Mouse (Mus musculus): ENCODE measurements around the gene Tcf20.

Tcf20 gene

DNA sequence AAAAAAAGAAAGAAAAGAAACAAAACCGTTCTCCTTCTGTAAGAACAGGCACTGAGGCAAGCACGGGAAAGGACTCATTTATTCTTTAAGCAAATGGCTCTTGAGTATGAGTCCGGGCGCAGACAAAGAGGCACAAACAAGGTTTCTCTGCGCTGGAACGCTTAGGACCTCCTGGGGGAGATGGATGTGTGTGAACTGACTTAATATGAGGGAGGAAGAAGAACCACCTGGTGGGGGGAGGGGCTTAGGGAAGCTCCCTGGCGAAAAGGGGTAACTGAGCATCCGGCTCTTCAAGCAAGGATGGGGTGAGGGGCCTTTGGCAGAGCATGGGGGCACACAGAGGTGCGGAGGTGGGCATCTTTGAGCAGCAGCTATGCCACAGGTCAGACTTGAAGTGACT lies 5.2 kb upstream of the Tcf20 start:
- no peak for DNase-seq (ENCODE audit: low read depth)

DNA sequence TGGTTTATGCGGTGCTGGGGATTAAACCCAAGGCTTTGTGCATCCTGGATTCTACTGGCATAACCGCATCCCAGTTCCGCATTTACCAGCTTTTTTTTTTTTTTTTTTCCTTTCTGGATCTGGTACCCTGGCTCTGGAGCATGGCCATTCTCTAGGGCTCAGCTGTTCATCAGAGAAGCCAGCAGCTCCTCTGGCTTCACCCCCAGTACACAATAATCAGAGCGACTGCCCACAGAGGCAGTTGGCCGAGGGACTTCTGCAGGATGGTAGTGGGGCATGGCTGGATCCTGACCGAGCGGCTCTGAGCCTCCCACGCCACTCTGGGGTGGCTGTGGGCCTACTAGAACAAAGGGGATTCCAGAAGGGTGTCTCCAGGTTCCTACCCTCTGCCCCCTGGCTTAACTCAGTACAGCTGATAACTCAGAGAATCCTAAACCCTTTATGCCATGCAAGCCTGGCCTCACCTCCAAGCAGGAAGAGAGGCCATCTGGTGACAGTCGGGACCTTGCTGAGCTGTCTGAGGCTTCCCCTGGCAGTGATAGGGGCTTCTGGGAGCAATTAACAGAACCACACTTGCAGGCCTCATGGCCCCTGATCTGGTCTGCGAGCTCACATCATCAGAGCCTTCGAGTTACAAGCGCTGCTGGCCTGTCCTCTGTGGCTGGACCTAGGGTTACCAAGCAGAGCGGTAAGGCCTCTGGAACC lies 4.6 kb upstream of the Tcf20 start:
- no peak for DNase-seq (ENCODE audit: low read depth)

DNA sequence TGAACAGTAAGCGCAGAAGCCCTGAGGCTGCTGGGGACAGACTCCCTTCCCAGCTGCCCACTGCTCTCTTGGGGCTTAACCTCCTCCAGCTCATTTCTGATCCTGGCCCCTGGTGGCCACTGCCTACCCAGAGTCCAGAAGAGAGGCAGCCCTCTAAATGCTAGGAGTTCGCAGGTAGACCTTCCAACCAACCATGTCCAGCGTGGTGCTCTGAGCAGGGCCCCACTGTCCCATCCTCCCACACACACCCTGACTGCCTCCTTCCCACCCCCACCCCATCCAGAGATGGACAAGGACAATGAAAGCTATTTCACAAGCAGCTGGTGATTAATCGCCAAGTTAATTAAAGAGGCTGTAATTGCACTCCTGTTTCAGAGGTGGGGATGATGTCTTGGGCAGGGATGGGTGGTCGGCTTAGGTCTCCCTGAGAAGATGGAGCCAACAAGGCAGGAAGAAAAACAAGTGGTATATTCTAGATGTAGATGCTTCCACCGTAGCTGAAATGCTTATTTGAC lies 1.6 kb upstream of the Tcf20 start:
- DNase-seq (ENCODE audit: low read depth), result no peak

DNA sequence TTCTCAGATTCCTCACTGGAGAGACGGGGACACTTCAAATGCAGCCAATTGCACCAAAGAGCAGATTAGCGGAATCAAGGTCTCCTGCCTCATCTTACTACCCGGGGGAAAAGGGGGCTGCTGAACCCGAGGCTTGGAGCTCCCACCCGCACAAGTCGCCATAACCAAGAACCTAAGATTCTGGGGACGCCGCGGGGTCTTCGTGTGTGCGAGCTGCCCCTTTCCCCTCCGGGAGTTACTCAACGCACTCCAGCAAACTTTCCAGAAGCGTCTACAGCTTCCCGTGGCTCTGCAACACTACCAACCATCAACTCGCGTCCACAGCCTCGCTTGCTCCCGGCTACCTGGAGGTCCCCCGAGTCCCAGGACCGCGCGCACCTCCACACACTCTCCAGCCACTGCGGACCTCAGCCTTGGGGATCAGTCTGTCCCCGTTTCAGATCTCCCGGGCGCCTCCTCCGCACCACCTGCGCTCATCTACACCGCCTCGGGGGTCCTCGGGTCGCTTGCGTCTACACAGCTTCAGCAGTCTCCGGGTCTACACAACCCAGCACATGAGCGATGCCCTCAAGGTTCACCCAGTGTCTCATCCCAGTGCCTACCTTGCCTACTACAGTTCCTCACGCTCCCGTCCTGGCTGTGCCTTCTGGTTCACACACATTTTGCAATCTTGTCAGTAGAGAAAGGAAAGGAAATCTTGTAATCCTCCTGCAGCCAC lies 499 bp downstream of the Tcf20 start:
- no peak for DNase-seq (ENCODE audit: low read depth)

DNA sequence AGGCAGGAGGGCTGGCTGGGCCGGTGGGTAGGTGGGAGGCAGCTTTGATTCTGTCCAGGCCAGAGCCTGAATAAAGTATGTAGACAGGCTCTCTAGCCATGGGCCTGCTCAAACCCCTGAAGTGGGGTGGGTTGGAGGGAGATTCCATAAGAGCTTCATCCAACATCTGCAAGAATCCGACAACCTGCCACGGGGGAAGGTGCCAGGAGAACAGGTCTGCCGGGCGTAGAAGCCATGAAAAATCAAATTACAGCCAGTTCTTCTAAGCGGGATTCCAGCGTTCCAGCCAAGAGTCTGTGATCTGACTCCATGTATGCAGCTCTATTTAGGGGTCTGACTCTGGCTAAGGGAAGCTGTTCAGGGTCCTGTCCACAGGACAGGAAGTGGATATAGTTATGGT lies 3.1 kb downstream of the Tcf20 start:
- DNase-seq (ENCODE audit: low read depth), result no peak

DNA sequence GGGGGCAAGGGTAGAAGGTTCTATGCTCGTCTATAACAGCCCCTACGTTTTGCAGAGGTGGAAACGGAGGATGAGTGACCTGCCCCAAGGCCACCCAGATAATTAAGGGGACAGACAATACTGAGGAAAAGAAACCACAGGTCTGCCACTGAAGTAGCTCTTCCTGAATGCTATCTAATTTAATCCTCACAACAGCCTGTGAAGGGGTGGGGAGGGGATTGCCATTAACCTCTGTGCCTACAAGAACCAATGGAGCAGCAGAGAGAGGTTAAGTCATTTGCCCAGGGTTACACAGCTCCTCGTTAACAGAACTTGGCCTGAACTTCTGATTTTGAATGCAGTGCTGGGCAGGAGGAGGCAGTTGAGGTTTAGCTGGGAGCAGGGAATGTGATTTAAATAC lies 3.6 kb downstream of the Tcf20 start:
- no peak for DNase-seq (ENCODE audit: low read depth)

DNA sequence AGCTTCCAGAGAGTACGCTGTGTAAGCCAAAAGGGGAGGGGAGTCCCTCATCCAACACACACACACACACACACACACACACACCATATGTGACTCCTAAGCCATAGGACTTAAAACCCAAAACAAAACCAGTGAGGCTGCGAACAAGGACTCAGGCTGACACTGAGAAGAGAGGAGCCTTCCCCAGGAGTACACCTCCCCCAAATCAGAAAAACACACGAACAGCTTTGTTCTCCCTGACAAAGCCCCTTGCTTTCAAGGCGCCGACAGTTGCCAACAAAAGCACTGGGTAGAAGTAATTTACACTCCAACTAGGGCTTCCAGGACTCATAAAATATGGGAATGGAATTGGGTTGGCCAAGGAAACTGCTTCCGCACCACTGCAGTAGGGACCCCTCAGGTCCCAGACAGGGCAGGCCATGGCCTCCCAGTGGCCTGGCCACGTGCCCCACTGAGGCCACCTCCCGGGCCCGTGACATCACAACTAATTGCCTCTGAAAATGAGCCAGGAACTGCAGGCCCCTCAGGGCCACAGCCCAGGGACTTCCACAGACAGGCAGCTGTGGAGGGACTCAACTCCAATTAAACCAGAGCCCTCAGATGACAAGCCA lies 4.2 kb downstream of the Tcf20 start:
- DNase-seq (ENCODE audit: low read depth), result no peak

DNA sequence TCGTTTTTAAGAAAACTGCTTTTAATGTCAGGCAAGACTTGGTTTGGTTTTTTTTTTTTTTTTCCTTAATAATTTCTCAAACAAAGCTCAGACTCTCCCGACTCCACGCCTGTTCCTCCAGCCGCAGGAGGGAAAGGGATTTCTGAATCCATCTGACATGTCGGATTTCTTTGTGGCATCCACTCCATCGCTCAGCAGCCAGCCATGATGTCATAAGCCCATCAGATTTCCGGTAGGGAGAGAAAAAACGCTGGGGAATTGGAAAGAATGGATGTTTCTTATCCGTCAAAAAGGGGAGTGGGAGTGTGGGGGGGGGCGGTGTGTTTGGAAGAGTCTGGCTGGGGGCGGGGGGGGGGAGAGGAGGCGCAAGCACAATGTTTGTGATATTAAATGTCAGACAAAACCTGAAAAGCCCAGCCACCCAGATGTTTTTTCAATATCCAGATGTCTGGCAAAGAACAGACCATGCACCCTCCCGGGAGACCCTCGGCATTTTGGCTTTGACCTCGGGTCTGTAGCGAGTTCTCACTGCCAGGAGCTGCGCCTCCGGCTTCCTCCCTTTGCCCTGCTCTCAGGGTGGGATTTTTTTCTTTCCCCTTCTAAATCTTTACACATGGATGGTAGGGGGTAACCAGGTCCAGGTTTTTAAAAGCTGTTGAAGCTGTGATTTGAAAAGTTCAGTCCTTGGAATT lies 4.8 kb downstream of the Tcf20 start:
- DNase-seq (ENCODE audit: low read depth), result no peak

DNA sequence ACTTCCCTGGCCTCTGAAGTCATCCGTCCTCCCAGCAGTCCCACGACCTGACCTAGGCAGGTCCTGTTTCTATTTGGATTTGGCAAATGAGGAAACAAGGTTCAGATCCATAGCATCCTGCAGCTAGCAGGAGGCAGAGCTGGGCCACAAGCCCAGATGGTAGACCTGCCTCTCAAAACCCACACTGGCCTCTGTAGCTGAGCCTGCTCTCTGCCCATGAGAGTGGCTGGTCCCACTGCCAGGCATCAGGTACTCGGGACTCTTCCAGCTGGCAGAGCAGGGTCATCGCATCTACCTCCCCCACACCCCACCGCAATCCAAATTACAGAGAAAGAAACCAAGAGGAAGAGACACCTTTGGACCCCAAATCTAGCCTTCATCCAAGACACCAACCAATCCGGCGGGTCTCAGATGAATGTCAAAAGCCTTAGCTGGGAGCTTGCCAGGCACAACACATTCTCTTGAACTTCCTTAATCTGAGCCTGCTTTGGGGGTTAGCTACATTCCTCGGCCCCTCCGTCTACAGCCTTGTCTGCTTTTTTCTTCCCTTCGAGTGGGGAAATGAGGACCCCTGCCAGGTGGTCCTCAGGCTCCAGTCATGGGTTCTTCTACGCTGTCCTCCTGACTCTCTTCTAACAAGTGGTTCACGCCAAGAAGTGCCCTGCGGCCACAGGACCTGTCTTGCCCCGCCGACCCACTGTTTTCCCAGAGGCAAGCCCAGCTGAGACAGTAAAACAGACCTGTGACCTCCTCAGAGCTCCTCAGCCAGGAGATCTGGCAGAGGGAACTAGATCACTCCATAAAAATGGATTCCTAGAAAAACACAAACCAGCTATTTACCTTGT lies 5.8 kb downstream of the Tcf20 start:
- no peak for DNase-seq (ENCODE audit: low read depth)

DNA sequence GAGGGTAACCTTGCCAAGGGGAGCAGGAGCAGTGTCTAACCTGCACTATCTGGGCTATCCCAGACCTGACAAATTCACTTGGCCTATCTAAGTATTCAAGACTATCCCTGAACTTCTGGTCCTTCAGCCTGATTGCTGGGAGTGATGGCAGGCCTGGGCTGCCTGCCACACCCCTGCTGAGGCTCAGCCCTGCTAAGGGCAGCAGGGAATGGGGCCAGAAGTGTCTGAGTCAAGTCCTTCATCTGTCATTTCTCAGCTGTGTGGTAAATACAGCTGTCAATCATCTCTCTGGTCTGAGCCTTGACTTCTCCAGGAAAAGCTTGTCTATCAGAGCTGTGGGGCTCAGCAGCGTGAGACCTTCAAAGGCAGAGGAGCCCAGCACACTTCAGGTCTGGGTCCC lies 8.1 kb downstream of the Tcf20 start:
- DNase-seq (ENCODE audit: low read depth), result no peak

DNA sequence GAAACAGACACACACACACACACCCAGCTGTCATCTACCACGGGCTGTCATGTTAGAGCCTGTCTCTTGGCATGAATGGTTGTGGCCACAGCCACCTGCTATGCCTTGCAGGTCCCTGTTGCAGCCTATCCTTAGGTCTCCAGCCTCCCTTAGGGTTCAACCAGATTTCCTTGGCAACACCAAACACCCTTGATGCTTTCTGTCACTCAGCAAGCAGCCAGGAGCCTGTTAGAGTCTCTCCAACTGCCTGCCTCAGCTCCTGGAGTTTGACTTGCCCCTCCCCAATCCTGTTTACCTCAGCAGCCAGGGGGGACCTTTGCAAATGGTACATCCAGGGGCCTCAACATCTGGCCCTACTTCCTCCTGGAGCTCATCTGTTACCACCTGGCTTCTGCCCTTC lies 13.2 kb downstream of the Tcf20 start:
- no peak for DNase-seq (ENCODE audit: low read depth)

DNA sequence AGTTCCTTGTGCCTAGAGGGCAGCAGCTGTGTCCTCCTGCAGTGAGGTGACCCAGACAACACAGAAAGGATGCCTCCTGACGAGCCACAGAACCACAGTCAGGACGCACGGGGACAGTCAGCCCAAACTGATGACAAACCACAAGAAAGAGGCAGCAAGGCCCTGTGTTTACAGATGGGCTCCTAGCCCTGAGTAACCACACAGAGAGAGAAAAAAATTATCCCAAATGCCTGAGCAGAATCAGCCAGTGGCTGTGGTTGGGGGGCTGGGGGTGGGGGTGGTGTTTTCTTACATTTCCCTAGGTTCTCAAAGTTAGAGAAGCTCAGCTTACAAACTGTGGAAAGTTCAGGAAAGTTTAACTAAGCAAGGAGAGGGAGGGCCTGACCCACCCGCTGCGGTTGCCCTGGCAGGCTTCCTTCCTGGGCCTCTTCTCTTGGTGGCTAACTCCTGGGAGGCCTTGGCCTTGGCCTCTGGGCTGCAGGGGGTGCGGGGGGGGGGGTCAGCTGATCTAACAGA lies 18.4 kb downstream of the Tcf20 start:
- no peak for DNase-seq (ENCODE audit: low read depth)

DNA sequence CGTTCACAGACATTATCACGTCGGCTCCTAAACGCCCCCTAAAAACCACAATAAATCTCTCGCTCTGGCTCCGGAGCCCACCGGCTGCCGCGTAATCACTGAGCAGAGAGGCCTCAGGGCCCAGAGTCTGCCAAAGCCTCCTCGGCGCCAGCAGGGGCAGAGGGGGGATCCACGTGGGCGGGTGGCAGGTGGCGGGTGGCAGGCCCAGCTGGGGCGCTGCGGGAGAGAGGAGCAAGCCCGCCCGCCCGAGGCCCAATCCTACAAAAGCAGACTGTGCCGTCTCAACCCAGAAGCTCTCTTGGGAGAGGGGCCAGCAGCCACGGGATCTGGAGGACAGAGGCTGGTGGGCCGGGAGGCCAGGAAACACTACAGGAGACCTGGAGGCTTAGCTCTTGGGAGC lies 19.2 kb downstream of the Tcf20 start:
- DNase-seq (ENCODE audit: low read depth), result no peak

DNA sequence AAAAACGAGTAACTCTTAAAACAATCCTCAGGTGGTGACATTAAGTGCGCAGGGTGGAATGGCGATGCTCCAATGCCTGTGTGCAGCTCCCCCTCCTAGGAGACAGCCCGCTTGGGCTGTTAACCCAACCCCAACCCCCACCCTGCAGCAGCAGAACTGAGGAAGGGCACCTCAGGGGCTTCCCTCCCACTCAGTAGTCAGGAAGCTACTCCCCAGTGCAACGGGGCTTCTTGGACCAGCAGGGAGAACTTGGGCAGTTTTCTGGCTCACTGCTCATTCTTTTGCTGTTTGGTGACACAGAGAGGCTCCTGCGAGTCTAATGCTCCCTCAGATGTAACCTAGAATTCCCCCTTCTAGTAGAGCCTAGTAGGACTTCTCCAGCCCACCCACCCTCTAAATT lies 19.7 kb downstream of the Tcf20 start:
- DNase-seq (ENCODE audit: low read depth), result no peak

DNA sequence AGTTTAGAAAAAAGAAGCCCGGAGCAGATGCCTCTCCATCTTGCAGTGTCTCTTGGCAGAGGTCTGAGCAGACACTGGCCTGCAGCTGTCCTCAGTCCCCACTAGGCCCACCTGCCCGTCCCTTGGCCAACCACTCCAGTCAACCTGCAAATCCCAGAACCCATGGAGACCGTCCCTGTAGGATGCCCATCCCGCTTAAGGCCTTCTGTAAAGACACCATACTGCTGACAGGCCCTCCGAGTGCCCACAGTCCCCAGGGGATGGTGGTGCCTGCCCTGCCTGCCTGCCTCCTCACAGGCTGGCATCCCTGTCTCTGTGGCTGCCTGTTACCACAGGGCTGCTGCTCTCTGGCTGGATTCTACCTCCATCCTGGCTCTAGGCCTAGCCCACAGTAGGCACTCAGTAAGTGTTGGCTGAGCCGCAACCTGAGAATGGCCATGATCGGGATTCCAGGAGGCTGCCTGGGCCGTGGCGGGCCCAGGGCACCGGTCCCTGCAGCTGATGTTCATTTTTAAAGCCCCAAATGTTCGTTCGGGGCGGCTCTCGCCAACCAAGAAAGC lies 23.3 kb downstream of the Tcf20 start:
- DNase-seq (ENCODE audit: low read depth), result no peak

DNA sequence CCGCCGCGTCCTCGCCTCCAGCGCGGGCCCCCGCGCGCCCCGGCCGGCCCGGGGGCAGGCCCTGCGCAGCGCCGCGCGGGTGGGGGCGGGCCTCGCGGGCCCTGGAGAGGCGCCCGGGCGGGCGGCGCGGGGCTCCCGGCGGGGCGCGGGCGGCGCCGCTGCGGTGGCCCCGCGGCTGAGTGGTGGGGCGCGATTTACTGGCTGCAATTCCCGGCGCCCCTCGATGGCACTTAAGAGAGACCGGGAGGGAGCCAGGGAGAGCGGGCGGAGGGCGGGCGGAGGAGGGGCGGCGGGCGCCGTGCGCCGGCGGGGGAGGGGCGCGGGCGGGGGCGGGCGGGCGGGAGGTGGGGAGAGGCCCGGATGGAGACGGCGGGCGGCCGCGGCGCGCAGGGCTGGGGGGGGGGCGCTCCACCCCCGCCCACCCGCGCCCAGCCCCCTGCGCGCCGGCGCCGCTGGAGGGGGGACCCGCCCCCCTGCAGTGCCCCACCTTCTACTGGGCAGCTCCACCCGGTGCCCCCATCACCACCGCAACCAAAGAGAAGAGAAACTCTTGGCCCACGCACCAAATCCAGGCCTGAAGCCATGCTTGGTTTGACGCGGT lies 24.0 kb downstream of the Tcf20 start:
- DNase-seq (ENCODE audit: low read depth), result no peak

DNA sequence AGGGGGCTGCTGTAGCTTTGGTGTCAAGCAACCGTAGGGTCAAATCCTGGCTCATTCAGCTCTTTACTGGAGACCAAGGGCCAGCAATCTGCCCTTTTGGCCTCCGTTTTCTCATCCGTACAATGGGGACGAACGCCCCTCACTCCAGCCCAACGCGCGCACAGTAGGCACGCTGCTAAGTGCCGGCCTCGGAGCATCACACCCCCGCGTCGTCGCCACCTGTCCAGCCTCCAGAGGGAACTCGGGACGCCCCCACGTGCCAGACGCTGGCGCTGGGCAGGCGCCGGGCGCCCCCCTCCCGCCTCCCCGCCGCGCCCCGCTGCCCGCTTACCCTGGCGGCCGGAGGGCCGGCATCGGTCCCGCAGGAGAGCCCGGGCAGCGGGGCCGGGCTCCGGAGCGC lies 24.6 kb downstream of the Tcf20 start:
- no peak for DNase-seq (ENCODE audit: low read depth)

DNA sequence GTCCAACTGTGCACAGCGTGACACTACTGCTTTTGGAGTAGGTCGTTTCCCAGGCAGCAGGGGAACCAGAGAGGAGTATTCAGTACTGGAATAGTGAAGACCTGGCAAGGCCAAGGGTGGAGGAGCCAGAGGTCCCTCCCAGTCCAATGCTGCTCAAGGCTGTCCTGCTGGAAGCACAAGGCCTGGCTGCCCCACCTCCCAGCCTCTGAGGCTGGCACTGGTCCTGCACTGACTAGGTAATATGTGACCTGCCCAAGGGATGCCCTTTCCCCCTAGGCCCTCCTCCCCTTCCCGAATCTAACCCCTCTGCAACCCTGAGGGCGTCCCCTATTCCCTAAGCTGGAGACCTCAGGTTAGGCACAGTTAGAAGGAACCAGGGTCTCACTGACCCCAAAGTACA lies 25.1 kb downstream of the Tcf20 start:
- DNase-seq (ENCODE audit: low read depth), result no peak

DNA sequence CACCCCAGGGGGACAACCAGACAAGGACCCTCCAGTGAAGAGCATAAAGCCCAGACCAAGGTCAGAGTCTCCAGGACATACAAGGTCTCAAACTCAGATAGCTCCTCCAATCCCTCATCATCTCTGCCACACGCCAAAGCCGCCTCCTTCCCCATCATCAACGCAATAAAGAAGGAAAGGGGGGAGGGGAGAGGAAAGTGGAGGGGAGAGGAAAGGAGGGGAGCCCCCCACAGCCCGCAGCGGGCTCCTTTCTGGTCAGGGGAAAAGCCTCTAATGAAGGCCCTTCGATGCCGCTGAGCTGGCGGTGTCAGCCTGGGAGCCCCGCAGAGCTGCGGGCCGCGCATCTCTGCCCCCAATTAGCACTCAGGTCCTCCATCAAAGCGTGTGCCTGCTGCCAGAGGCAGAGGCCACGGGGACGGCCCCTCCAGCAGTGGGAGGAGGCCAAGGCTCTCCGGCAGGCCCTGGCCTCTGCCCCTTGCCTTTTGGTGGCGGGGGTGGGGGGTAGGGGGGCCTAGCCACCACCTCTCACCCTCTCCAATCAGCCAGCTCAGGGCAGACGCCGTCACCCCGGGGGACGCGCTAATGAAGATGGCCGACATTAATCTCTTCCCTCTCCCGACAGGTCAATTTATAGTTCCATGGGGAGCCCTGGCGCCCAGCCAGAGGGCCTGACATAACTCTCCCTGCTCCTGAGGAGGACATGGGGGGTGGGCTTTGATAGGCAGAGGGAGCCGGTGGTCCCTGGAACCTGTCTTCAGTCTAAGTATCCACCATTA lies 26.7 kb downstream of the Tcf20 start:
- DNase-seq (ENCODE audit: low read depth), result no peak

DNA sequence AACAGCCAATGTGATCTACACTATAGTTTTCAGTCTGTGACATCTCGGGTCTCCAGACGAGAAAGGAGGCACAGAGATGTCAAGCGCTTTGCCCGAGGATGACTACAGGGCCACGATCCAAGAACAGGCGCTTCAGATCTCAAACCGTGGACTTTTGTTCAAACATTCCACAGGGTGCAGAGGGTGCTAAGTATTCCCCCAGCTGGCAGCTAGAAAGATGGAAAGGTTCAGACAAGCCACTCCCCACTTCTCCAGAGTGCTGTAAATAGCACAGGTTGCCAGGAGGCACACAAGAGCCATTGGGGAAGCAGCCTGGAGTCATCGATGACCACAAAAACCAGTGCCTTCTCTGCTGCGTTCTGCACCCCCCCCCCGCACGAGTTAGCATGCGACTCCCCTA lies 28.5 kb downstream of the Tcf20 start:
- DNase-seq (ENCODE audit: low read depth), result no peak
